Mouse (Mus musculus) 416B (cell line): ENCODE data around the gene Pspn.

Experiments used
- DNase-seq: peaks from one replicate; pipeline ENCODE4 v3.0.0; 2011; ENCODE audit warnings: low read depth

Gene Pspn

DNA sequence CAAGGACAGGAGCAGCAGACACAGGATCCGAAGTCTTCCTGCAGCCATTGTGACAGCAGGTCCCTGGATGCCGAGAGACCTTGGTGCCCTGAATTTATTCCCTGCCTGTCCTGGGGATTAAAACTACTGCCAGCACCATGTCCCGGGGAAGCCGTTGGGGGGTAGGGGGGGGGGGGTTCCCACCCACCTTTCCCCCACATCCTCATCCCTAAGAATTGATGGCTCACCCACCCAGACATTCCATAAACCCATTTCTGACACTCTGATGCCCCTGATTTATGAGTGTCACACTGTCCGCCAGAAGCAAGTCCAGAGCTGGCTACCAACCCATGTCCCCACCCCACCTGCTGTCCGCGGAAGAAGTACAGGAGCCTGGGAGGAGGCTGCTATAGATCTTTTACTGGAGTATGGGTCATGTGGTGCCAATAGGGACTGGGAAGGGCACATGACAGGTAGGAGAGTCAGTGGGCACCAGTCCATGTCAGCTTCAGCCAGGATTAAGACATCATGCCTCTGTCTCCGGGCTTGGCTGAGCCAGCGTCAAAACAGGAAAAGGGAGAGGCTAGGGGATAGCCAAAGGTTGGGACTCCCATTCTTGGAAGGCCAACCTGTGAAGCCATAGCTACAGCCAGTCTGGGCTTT lies at the start of gene Pspn:
Gene Pspn (minus strand): TSS at position 51 of the 642 bp plus-strand sequence.
- no peak for DNase-seq

DNA sequence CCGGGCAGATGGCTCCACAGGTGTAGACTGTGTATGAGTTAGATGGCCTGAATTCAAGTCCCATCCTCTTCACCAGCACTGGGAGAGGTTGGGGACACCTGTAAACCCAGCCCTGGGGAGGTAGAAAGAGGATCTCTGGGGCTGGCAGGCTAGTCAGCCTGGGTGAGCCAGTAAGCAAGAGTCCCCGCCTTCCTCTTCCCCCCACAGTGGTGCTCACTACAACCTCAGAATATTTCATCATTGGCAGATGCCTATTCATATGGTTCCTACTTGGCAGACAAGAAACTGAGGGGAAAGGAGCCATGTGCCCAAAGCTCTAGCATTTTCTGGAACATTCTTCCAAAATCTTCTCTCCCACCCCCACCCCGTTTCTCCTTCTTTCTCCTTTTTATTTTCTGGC lies 49.0 kb upstream of the Pspn start:
- peak; percentile 33 for DNase-seq

DNA sequence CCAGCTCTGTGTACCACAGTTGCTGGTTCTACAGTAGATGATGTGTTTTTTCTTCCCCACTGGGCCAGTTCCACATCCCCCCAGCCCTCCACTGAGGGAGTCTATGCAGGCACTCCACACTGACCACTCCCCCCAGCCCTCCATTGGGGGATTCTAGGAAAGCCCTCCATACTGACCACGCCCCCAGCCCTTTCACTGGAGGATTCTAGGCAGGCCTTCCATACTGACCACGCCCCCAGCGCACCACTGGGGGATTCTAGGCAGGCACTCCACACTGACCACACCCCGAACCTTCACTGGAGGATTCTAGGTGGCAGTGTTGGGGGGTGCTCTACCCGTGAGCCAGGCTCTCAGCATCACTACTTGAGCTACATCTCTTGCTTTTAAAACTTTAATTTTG lies 47.6 kb upstream of the Pspn start:
- DNase-seq, result peak; percentile 14

DNA sequence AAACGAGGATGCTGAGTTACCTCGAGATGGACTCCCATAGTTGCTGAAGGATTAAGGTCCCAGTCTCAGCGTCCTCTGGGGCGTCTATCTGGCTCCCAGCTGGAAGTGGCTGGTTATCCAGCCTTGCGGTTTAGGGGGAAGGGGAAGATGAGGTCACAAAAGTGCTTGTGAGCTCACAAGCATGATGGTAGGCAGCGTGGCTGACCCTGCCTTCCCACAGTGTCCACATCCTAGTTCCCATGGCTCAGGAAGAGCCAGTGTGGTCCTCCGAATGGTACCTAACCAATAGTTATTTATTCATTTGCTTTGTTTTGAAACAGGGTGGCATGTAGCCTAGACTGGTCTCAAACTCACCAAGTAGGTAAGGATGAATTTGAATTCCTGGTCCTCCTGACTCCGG lies 41.7 kb upstream of the Pspn start, which contains the start of gene Slc25a41:
Gene Slc25a41 (minus strand): TSS at position 101 of the 400 bp plus-strand sequence.
- DNase-seq, result no peak

DNA sequence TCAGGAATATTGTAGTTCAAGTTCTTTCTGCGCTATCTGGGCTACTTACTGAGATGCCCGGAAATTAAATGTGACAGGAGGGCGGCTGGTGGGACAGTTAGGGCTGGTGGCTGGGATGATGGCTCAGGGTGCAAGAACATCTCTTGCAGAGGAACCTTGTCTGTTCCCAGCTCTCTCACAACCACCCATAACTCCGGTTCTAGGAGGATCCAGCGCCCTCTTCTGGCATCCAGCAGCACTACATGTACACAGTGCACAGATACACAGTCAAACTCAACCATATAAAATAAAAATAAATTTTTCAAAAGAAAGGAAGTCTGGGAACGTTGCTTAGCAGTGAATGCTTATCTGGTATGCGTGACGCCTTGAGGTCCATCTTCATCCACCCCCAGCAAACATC lies 39.2 kb upstream of the Pspn start:
- no peak for DNase-seq

DNA sequence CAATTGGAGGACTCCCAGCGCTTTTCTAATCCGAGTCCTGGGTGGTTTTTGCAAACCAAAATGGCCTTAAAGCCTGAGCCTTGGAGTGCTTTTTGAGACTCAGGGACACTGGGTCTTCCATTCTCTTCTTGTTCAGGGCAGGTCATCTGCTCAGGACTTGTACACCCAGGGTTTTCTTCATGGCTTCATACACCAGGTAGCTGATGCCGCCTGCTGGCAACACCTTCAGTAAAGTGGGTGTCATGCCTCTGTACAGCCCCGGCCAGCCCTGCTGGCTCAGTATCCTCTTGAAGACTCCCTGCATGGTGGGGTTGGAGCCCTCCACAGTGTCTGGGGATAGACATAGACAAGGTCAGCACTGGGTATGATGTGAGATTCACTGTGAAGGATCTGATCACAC lies 33.0 kb upstream of the Pspn start:
- peak; percentile 26 for DNase-seq

DNA sequence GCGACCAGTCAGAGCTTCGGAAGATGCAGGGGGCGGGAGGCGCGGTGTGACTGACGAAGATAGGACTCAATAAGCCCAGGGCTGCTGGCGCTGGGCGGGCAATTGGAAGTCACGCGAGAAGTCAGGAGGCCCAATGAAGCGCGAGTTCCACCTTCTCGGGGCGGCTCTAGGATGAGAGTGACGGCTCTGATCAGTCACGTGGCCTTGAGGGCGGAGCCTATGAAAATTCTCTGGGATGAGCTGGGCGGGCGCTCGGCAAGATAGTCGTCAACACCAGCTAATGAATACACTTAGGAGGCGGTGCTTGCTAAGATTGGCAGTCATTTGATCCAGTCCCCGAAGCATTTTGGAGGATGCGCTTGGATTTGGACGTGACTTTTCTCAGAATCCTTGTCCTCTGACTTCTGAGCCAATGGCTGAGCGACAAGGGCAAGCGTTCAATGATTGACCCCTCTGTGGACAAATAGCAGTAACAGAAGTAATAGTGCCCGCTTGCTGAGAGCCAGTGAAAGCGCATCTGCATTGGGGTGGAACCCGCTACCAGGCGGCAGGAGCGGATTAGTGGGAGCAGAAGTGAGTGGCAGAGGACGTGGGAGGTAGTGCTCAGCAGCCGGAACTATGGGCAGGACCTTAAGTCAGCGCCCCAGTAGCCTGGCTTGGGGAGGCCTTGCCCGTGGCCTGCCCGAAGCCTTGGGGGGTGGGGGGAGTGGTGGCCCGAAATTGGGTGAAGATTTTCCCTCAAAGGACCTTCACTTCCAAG lies 32.0 kb upstream of the Pspn start:
- peak; percentile 100 for DNase-seq

DNA sequence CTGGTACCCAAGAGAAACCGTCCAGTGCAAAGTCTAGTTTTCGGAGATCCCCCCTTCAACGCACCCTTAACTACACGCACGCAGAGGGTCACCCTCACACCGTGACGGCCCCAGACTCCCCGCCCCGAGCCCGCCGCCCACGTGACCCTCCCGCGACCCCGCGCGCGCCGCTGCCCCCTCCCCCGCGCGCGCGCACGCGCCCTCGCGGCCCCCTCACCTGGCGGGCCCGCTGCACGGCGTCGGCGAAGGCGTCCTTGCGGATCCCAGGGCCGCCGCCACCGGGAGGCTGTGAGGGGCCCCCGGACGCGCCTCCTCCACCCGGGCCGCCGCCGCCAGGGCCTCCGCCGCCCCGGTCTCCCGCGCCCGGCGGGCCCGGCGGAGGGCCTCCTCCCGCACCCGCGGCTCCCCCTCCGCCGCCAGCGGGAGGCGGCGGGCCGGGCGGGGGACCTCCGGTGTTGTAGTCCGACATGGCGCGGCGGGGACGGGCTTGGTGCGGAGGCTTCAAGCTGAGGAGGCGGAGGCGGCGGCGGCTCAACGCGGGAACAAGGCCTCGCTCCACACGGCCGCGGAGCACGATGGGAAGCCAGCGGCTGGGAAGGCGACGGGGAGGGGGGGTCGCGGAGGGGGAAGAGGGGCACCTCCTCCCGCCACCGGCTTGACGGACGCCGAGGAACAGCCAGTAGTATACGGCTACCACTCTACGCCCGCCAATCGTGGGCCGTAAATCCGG lies 31.3 kb upstream of the Pspn start, which contains the start of gene Khsrp:
Gene Khsrp (minus strand): TSS at position 592 of the 730 bp plus-strand sequence.
- DNase-seq, result no peak

DNA sequence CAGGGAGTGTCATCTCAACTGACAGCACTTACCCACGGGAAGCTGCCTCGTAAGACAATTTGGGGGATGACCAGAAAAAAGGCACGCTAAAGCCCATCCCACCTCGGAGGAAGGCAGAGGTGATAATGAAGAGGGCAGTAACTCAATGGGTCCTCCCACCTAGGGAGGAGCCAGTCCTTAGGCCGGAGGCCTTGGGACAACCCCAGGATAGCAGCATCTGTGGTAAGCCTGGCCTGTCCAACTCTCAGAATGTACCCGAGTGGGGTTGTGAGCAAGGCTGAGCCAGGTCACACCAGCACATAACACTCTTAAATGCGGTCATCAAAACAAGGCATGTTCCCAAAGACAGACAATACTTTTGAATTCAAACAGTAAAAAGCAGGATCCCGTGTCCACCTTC lies 29.9 kb upstream of the Pspn start:
- DNase-seq, result peak; percentile 61

DNA sequence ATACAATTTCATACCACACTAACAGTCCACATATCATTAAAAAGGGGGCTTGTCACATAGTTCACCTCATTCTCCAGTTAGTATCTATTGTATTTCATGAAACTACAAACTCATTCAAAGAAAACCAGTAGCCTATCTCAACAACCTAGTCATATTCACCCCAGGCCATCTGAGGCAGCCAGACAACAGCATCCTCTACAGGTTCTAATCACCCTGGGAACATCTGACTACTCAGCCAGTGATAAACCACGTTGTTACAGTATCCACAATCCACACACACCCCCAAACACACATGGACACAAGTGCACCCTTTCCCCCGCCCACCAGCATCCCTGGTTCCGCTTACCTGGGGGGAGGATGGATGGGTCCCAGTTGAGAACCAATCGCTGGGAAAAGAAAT lies 27.7 kb upstream of the Pspn start:
- no peak for DNase-seq

DNA sequence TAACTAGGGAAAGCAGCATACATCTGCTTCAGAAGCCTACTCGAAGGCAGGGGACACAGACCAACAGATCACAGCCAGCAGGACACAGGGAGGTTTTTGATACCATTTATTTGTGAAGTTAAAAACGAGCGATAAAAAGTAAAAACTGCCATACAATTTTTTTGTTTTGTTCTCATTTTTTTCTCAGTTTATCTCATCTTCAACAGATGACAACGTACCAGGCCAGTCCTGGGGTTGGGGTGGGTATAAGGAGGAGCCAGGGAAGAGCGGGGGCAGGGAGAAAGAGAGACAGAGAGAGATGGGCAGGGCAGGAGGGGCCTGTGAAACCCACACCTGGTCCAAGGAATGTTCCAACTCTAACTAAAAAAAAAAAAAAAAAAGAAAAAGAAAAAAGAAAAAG lies 21.1 kb upstream of the Pspn start:
- no peak for DNase-seq

DNA sequence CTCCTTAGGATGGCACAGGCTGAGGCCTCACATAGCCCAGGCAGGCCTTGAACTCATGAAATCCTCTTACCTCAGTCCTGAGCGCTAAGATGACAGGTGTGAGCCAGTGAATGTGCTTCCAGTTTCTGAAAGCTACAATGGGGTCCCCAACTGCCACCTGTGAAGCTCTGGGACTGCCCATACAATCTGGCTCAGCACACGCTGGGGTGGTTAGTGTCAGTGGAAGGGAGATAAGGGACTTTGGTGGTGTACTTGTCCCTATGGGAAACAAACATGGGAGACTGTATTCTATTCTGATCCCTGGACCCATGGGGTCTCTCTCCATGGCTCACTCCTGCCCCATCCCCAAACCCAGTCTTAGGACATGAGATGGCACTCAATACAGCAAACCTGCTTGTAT lies 19.9 kb upstream of the Pspn start:
- DNase-seq, result no peak

DNA sequence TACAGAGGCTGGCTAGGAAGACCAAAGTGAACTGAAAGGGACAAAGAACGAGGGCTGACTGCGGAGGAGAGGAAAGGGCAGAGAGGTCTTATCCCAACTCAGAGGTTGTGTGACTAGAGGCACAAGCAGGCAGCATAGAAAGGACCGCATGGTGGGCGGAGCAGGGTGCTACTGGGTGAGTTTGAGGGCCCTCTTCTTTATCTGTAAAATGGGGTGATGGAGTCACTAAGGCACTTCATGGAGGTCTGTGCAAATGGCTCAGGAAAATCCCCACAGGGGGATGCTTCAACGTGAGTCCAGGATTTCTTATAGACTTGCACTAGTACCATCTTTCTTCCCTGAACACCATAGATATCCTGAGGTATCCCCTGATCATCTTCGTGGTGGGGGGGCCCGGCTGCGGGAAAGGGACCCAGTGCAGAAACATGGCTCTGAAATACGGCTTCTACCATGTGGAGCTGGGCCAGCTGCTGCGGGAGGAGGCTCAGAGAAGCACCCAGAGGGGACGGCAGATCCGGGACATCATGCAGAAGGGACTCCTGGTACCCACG lies 12.5 kb upstream of the Pspn start:
- DNase-seq, result no peak

DNA sequence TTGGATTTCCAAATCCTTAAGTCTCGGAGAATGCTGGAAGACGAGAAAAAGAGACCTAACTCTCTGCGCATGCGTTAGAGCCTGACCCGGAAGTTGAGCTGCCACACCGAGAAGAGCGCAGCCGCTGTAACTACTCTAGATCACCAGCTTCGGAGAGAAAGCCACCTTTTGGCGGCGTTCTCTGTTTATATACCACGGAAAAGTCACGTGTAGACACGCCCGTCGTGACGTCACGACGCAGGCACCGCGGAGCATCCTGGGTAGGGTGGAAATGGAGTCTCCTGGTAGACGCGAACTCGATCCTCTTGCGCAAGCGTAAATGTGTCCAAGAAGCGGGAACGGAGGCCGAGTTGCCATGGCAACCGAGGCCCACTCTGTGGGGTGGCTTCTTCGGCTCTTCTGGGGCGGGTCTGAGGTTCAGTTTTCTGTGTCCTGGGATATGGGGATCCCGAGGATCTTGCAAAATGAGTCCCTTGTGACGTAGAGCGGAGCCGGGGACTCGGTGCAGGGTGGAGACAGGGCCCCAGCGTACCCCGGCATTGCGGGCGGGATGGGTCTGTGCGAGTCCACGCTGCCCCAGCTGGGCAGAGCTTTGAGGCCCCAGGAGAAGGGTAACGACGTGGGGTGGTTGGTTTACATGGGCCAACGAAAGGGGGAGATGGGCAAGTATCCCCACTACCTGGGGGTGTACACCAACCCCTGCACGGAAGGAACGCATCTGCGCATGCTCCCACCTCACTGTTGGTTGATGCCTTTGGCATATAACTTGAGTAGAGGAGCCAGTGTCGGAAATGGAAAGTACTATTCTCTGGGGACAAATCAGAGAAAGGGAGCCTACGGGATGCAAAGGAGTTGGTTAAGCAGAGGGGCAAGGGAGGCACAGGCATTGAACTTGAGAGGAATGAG lies 11.7 kb upstream of the Pspn start, which contains the start of the genes Gtf2f1 and Gm17949:
Gene Gtf2f1 (minus strand): TSS at position 53 of the 906 bp plus-strand sequence.
Gene Gm17949 (plus strand): TSS at position 234 of the 906 bp plus-strand sequence.
- DNase-seq, result peak; percentile 99

DNA sequence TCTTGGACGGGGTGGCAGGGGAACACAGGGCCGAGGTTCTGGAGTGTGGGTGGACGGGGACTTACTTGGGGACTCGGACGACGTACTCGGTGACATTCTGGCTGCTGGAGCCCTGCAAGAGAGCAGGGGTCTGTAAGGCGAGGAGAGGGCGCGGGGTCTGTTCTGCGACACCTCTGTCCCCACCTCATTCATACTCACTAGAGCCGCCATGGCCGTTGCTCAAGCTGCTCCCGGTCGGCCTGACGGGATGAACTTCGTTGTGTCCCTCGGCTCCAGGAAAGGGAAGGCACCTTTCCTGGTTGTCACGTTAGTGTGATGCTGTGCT lies 11.1 kb upstream of the Pspn start:
- DNase-seq, result no peak

DNA sequence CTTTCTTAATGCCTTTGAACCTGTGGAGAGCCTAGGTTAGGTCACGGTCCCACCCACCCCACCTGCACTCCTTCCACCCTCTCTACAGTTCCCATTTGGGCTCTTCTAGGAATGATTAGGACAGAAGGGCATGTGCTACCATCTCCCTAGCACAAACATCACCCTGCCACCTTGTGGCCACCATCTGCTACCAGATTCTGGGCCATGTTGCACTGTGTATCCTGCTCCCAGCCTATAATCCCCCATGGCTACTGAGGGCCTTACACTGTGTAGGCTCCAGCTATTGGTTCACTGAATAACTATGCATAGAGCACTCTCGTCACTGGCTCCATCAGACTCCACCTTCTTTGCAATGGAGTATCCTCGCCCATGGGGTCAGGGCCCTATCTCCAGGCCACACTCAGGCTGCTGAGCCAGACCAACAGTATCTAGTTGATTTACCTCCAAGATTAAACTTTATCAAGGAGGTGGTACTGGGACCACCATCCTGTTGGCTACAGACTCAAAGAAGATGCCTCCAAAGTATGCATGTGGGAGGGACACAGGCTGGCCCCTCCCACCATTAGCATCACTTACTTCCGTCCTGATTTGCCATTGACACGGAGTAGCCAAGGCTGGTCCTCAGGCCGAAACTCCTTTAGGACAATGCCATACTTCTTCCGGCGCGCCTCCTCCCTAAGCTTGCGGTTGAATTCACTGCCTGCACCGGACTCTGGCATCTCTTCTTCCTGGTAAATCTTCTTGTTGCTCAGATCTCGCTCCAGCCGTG lies 7.5 kb upstream of the Pspn start:
- peak; percentile 30 for DNase-seq

DNA sequence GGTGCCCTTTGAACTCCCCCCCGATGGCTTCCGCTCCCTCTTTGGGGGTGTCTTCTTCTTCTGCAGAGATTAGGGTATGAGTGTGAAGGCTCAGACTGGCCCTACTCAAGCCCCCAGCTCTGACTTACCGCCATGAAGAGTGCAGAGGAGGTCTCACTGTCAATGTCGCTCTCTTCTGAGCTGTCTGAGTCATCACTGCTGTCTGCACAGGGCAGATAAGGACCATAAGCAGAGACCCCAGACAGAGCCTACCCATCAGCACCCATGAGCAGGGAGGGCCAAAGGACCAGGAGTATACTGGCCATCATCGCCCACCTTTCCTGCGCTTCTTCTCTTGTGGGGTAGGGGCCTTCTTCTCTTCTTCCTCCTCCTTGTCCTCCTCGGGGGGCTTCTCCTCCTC lies 4.2 kb upstream of the Pspn start:
- no peak for DNase-seq

DNA sequence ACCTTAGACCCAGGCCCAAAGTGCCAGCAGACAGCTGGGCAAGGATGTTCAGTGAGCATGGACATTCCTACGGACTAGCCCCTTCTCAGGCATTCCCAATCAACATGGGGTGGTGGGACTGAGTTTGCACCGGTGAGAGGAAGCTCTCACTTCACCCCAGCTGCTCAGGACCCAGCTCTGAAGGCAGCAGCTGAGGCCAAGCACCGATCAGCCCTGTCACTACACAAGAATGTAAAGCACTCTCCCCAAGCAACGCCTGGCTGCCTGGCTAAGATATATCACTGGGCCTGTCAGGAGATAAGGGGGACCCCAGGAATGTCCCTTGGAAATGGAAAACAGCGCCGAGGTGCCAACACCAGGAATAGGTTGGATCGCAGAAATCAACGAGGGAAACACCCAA lies 1.4 kb upstream of the Pspn start:
- no peak for DNase-seq

DNA sequence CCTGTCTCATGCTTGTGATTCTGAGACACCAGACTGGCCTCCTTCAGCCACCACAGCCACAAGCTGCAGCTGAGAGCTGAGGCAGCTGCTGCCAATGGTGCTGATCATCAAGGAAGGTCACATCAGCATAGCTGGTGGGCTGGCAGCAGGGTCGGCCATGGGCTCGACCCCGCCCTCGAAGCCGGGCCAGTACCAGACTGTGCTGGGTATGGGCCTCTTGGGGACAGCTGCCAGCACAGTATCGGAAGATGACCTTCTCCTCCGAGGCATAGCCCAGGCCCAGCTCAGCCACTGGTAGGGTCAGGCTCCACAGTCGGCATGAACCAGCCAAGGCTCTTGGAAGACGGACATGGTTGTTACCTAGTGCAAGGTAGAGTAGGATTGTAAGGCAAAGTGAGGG lies 404 bp downstream of the Pspn start:
- no peak for DNase-seq

DNA sequence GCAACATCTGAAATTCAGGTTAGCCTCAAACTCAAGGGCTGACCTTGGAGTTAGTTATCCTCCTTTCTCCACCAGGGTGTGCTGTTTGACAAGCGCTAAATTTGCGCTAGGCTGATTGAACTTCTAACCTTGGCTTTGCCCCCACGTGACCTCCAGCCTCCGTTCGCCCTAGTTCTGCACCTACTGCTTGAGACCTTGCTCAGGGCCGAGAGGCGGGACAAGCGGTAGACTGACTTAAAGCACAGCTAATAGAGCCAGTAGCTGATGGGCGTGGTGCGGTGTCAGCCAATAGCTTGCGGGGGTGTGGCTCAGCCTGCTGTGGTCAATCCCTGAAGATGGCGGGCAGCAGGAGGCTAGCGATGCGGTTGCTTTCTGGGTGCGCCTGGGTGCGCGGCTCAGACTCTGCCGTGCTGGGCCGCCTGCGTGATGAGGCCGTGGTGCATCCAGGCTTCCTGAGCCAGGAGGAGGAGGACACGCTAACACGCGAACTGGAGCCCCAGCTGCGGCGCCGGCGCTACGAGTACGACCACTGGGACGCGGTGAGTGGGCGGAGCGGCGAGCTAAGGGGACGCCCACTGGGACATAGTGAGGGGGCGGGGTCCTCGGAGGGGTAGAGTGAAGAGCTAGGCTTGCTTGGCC lies 2.7 kb downstream of the Pspn start, which contains the start of gene Alkbh7:
Gene Alkbh7 (plus strand): TSS at position 311 of the 639 bp plus-strand sequence.
- peak; percentile 100 for DNase-seq
